Mouse (Mus musculus): ENCODE measurements around the gene Pate3. TPM values are rescaled to one million over a fixed set of nuclear protein-coding genes. Genes with fewer than 3 reads are reported as not detected.

Gene Pate3
- total RNA-seq (2023), result not detected in 4 replicates

GRCm38 (mm10) chr9:35648102-35648501, at the start of gene Pate3:
Gene Pate3 (minus strand): TSS chr9:35648202.

DNA sequence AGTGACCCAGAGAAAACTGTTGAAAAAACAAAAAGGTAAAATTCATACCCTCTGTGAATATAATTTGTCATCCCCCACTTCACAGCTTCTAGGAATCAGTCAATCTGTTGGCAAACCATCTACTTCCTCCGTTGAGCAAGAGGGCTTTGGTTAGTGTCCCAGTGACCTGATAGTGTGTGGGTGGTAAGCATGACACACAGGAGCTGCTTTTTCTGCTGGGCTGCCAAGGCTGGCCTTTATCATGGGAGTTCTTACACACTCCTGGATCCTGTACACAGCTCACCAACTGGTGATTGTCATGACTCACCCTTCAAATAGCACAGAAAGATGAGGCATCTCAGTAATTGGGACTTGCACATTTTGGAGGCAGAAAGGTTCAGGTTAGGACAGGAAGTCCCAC, 39.0 kb upstream of the Pate3 start, which contains the start of gene Pate1:
TSS of gene Pate1 (minus strand) at position 378 of the 400 bp plus-strand sequence.

GRCm38 (mm10) chr9:35611841-35612240, 36.2 kb downstream of the Pate3 start, which contains the start of gene Pate4:
Gene Pate4 (minus strand): TSS chr9:35611941.

Other genes with a start within 250 kb of the Pate3 start
- gene Cdon, start 227.1 kb downstream of the Pate3 start, total RNA-seq (2023), result 5.1 to 8.5 TPM (median 6.4 TPM) in 4 replicates
- gene Gm1113, start 129.9 kb downstream of the Pate3 start, total RNA-seq (2023), result not detected in 4 replicates
- gene Ddx25, start 89.7 kb downstream of the Pate3 start, total RNA-seq (2023), result 2.5 to 3.3 TPM (median 2.8 TPM) in 4 replicates
- gene Pus3, start 89.6 kb downstream of the Pate3 start, total RNA-seq (2023), result 22.0 to 25.8 TPM (median 24.4 TPM) in 4 replicates
- gene Pate2, start 77.9 kb downstream of the Pate3 start, total RNA-seq (2023), result not detected in 4 replicates
- 13.4 to 16.5 TPM (median 15.3 TPM) in 4 replicates for gene Hyls1, start 77.8 kb downstream of the Pate3 start, total RNA-seq (2023)
- not detected in 4 replicates for gene Pate4, start 36.3 kb downstream of the Pate3 start, total RNA-seq (2023)
- not detected in 4 replicates for gene Pate1, start 39.2 kb upstream of the Pate3 start, total RNA-seq (2023)
- not detected in 4 replicates for gene Gm17677, start 92.8 kb upstream of the Pate3 start, total RNA-seq (2023)
- not detected in 4 replicates for gene Gm17727, start 129.9 kb upstream of the Pate3 start, total RNA-seq (2023)
- not detected in 4 replicates for gene Gm27235, start 141.9 kb upstream of the Pate3 start, total RNA-seq (2023)
- gene D730048I06Rik, start 141.9 kb upstream of the Pate3 start, total RNA-seq (2023), result not detected in 4 replicates
- not detected in 4 replicates for gene 9230110F15Rik, start 195.9 kb upstream of the Pate3 start, total RNA-seq (2023)

Data from B cell, adult 62 days (primary cell).